Mouse (Mus musculus) regulatory T cell (primary cell): ENCODE data around the gene Cntnap1.

Experiments used
- in situ Hi-C: fragments of 300-600 bp; cut with MboI, MseI; formaldehyde crosslinking; loops from one replicate; pipeline ENCODE4 v1.15.1; 2025; ENCODE audit warnings: high pct_unique_total_duplicates

Gene Cntnap1

GRCm38 (mm10) chr11:101182771-101183517, 12.6 kb downstream of the Cntnap1 start:
- in situ Hi-C loops, result loop anchor here (5.0 kb wide), 1 partner anchor 54 kb away; no protein-coding TSS in a partner anchor

- in situ Hi-C loops, result loop anchor here (5.0 kb wide), 1 partner anchor 52 kb away; no protein-coding TSS in a partner anchor
These were observed 14.7 kb downstream of the Cntnap1 start for GRCm38 (mm10) chr11:101184984-101185383.

- in situ Hi-C loops, result no loop called here
These were observed 15.1 kb downstream of the Cntnap1 start for GRCm38 (mm10) chr11:101185441-101185840.

- in situ Hi-C loops, result no loop called here
These were observed 16.4 kb downstream of the Cntnap1 start for GRCm38 (mm10) chr11:101186526-101187247.

GRCm38 (mm10) chr11:101187541-101187940, 17.2 kb downstream of the Cntnap1 start:
- in situ Hi-C loops, result no loop called here

GRCm38 (mm10) chr11:101188166-101188805, 18.0 kb downstream of the Cntnap1 start:
- in situ Hi-C loops, result no loop called here

- in situ Hi-C loops, result no loop called here
These were observed 19.3 kb downstream of the Cntnap1 start for GRCm38 (mm10) chr11:101189495-101190180.

GRCm38 (mm10) chr11:101190181-101190912, 20.0 kb downstream of the Cntnap1 start:
- in situ Hi-C loops, result no loop called here

- in situ Hi-C loops, result no loop called here
These were observed 20.9 kb downstream of the Cntnap1 start for GRCm38 (mm10) chr11:101190913-101191907.

- in situ Hi-C loops, result no loop called here
These were observed 21.7 kb downstream of the Cntnap1 start for GRCm38 (mm10) chr11:101191919-101192470.

- in situ Hi-C loops, result no loop called here
These were observed 22.3 kb downstream of the Cntnap1 start for GRCm38 (mm10) chr11:101192646-101193045.

GRCm38 (mm10) chr11:101193076-101193475, 22.8 kb downstream of the Cntnap1 start:
- in situ Hi-C loops, result no loop called here

- in situ Hi-C loops, result no loop called here
These were observed 23.8 kb downstream of the Cntnap1 start for GRCm38 (mm10) chr11:101194137-101194536.

- in situ Hi-C loops, result no loop called here
These were observed 24.3 kb downstream of the Cntnap1 start for GRCm38 (mm10) chr11:101194643-101195042.

- in situ Hi-C loops, result no loop called here
These were observed 24.8 kb downstream of the Cntnap1 start for GRCm38 (mm10) chr11:101195101-101195500.

- in situ Hi-C loops, result no loop called here
These were observed 25.2 kb downstream of the Cntnap1 start for GRCm38 (mm10) chr11:101195571-101195970.

GRCm38 (mm10) chr11:101196175-101196574, 25.9 kb downstream of the Cntnap1 start:
- in situ Hi-C loops, result no loop called here

- in situ Hi-C loops, result no loop called here
These were observed 29.2 kb downstream of the Cntnap1 start for GRCm38 (mm10) chr11:101199555-101199954.

GRCm38 (mm10) chr11:101200986-101201385, 30.7 kb downstream of the Cntnap1 start:
- in situ Hi-C loops, result loop anchor here (10.0 kb wide), 1 partner anchor 94 kb away; no protein-coding TSS in a partner anchor
